Mouse (Mus musculus): ENCODE results near the gene Dnah11. TPM values are rescaled to one million over a fixed set of nuclear protein-coding genes. Genes with fewer than 3 reads are reported as not detected.

Dnah11 gene
- 1.5 TPM for polyA plus RNA-seq (2014; fragmentation: Illumina TruSeq; extraction: RNeasy Lipid Tissue Mini Kit (QIAGEN cat#74804); ENCODE audit: insufficient read depth, low read depth, low replicate concordance)

GRCm38 (mm10) chr12:118198386-118199093 is at the start of gene Dnah11:
Gene Dnah11 (minus strand): TSS chr12:118199043.

Other genes starting within 250 kb of the Dnah11 start
- gene Sp4, start 102.4 kb upstream of the Dnah11 start, polyA plus RNA-seq (2014; fragmentation: Illumina TruSeq; extraction: RNeasy Lipid Tissue Mini Kit (QIAGEN cat#74804); ENCODE audit: insufficient read depth, low read depth, low replicate concordance): 3.4 TPM